Mouse (Mus musculus) right cerebral cortex, adult 2 months (tissue): ENCODE data around the gene Trim16.

Experiments used
- DNase-seq, 2 experiments: peaks; one replicate each; pipeline ENCODE4 v3.0.0; 2021 to 2022; ENCODE audit warnings: low spot score in 2 of 2

Trim16 gene

DNA sequence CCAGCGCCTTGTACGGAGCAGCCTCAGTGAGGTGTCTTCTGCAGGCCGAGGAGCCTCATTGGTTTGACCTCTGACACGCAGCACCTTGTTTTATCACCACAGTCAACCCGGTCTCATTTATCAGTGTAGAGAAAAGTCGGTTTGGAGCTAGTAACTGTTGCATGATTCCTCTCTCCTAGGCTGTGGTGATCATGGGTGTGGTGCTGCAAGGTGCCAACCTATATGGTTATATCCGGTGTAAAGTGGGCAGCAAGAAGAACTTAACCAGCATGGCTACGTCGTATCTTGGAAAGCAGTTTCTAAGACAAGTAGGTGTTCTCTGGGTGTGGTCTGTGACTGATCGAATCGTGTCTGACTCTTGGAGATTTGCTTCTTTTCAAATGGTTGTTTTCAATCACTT lies 71.7 kb downstream of the Trim16 start:
- no peak for DNase-seq
